Mouse (Mus musculus): ENCODE measurements at regions not wholly inside any gene's neighbourhood (a gene's known extent, or its start where the extent isn't known, plus 50 kb on each side); places are given as distances from the start of the nearest gene placed in this dataset.

DNA sequence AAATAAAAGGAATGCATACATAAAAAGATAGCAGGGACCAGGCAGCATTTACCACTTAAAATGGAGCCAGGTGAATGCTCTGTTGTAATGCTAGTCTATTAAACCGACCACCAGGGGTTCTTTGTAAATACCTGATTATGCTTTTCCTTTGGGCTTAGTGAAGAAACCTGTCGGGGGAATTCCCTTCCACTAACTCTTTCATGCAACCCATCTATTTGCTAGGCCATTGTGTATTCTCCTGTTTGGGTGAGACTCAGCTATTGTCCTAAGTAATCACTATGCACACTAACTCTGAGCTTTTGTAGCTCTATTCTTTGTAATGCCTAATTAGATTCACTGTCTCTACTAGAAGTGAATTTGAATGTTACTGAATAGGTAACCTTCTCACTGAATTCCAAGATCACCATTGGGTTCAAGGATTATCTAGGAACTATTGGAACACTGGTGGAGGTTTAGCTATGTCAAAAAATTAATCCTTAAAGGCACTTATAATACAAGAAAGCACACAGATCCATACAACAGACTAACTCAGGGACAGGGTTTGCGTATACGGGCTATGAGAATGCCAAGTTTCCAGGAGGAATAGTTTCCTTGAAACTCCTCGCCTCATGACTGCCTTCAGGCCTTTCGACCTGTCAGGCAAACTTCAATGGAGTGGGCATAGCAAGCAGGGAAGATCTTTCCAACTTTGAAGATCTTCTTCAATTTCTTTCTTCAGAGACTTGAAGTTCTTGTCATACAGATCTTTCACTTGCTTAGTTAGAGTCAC is 156.8 kb upstream of the Xrcc4 start:
- ATAC-seq (ENCODE audit: low read depth), result no peak
- Histone ChIP-seq H3K9ac (replicated peaks; ENCODE audit: low read depth, low read length) (no peak overlapping the region), H3K4me1 (ENCODE audit: control insufficient read depth, insufficient read depth, low read length) (no peaks in the 10 kb centered on the region), H3K4me2 (ENCODE audit: low read depth, low read length) (no peak overlapping the region), H3K36me3 (ENCODE audit: control insufficient read depth, insufficient read depth, low read length) (no peaks in the 10 kb centered on the region), H3K27ac (ENCODE audit: low read depth, low read length) (no peak overlapping the region), H3K27me3 (ENCODE audit: control insufficient read depth, insufficient read depth, low read length) (no peaks in the 10 kb centered on the region), H3K9me3 (ENCODE audit: control insufficient read depth, low read length) (no peaks in the 10 kb centered on the region), H3K4me3 (ENCODE audit: low read depth, low read length) (no peak overlapping the region)
- WGBS, result 83% methylated on average over 6 of the region's 6 CpGs

DNA sequence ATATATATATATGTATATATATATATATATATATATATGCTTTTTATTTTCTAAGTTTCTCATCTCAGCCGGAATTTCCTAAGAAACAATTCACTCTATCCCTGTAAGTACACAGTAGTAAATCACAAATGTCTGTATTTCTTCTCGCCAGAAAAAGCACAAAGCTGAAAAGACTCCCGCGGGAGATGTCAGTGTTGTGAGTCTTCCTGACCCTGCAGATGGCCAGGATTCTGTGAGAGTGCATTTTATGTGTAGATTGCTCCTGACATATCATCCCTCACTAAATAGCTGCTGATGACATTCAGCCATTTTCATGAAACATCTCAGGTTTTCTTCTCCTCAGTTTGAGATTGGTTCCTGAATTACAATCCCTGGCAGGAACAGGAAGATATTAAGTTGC is 148.9 kb upstream of the Xrcc4 start:
- no peak overlapping the region for H3K9ac ChIP-seq (replicated peaks; ENCODE audit: low read depth, low read length)
- ATAC-seq (ENCODE audit: low read depth), result no peak
- no peaks in the 10 kb centered on the region for H3K27me3 ChIP-seq (ENCODE audit: control insufficient read depth, insufficient read depth, low read length)
- H3K4me2 ChIP-seq (ENCODE audit: low read depth, low read length), result no peak overlapping the region
- no peak overlapping the region for H3K4me3 ChIP-seq (ENCODE audit: low read depth, low read length)
- H3K27ac ChIP-seq (ENCODE audit: low read depth, low read length), result peak overlapping the region; percentile 16; the same call in 1 of the 2 replicates
- no peaks in the 10 kb centered on the region for H3K36me3 ChIP-seq (ENCODE audit: control insufficient read depth, insufficient read depth, low read length)
- H3K9me3 ChIP-seq (ENCODE audit: control insufficient read depth, low read length), result no peaks in the 10 kb centered on the region
- H3K4me1 ChIP-seq (ENCODE audit: control insufficient read depth, insufficient read depth, low read length), result no peaks in the 10 kb centered on the region
- 21% methylated on average over 4 of the region's 4 CpGs for WGBS

DNA sequence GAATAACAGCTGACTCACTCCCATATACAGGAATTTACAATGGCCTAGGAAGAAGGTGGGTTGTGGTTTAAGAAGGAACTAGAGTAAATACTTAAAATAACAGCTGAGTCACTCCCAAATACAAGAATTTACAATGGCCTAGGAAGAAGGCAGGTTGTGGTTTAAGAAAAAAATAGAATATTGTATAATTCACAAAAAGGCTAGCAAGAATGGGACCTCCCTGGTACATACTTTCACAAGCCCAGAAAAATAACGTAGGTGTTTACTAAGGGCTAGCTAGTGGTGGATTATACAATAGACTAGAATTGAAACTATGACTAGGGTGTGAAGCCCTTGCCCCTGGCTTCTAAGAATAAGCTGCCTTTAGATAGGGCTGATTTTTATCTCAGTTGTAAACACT is 144.6 kb upstream of the Xrcc4 start:
- H3K9ac ChIP-seq (replicated peaks; ENCODE audit: low read depth, low read length), result no peak overlapping the region
- no peaks in the 10 kb centered on the region for H3K9me3 ChIP-seq (ENCODE audit: control insufficient read depth, low read length)
- H3K36me3 ChIP-seq (ENCODE audit: control insufficient read depth, insufficient read depth, low read length), result no peaks in the 10 kb centered on the region
- H3K4me3 ChIP-seq (ENCODE audit: low read depth, low read length), result no peak overlapping the region
- no peaks in the 10 kb centered on the region for H3K4me1 ChIP-seq (ENCODE audit: control insufficient read depth, insufficient read depth, low read length)
- no peak for ATAC-seq (ENCODE audit: low read depth)
- H3K27ac ChIP-seq (ENCODE audit: low read depth, low read length), result no peak overlapping the region
- 93% methylated on average over 1 of the region's 1 CpGs for WGBS
- no peak overlapping the region for H3K4me2 ChIP-seq (ENCODE audit: low read depth, low read length)
- no peaks in the 10 kb centered on the region for H3K27me3 ChIP-seq (ENCODE audit: control insufficient read depth, insufficient read depth, low read length)

DNA sequence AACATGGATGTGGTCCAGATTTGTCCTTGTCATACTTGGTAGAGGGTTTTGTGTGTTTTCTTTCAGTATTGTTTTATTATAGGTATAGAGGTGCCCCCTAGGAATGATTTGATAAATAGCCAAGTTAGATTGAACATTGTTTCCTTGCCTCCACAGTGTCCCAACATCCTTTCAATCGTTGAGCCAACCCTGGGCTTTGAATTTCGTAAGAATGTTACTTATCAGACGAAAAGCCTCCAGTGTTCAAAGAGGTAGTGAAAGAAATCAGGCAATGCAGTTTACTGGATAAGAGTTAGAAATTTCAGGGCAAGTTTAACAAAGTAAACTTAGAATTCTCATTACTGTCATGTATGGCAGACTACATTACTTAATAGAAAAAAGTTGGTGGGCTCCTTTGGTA is 144.2 kb upstream of the Xrcc4 start:
- H3K4me2 ChIP-seq (ENCODE audit: low read depth, low read length), result no peak overlapping the region

DNA sequence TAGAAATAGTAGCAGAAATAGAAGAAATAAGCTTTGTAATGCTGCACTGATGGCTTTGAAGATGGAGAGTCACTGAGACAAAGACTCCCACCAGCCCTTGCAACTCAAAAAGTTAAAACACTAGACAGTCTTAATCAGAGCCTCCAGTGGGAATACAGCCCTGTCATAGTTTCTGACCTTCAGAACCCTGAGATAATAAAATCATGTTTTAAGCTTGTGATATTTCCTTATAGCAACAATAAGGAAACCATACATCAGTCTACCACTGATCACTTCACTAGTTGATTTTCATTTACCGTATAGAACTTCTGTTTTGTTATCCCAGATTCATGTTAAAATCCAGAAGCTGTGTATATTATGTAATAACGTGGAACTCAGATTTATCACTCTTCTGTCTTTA is 139.7 kb upstream of the Xrcc4 start:
- H3K4me1 ChIP-seq (ENCODE audit: control insufficient read depth, insufficient read depth, low read length), result no peaks in the 10 kb centered on the region
- no peak overlapping the region for H3K27ac ChIP-seq (ENCODE audit: low read depth, low read length)
- no peaks in the 10 kb centered on the region for H3K27me3 ChIP-seq (ENCODE audit: control insufficient read depth, insufficient read depth, low read length)
- no peak overlapping the region for H3K4me3 ChIP-seq (ENCODE audit: low read depth, low read length)
- WGBS, result 94% methylated on average over 2 of the region's 2 CpGs
- no peak overlapping the region for H3K9ac ChIP-seq (replicated peaks; ENCODE audit: low read depth, low read length)
- H3K9me3 ChIP-seq (ENCODE audit: control insufficient read depth, low read length), result no peaks in the 10 kb centered on the region
- no peak for ATAC-seq (ENCODE audit: low read depth)
- no peaks in the 10 kb centered on the region for H3K36me3 ChIP-seq (ENCODE audit: control insufficient read depth, insufficient read depth, low read length)
- H3K4me2 ChIP-seq (ENCODE audit: low read depth, low read length), result no peak overlapping the region

More for the DNA sequence above, 144.2 kb upstream of the Xrcc4 start:
- Histone ChIP-seq H3K36me3 (ENCODE audit: control insufficient read depth, insufficient read depth, low read length) (no peaks in the 10 kb centered on the region), H3K27me3 (ENCODE audit: control insufficient read depth, insufficient read depth, low read length) (no peaks in the 10 kb centered on the region), H3K27ac (ENCODE audit: low read depth, low read length) (no peak overlapping the region), H3K9me3 (ENCODE audit: control insufficient read depth, low read length) (no peaks in the 10 kb centered on the region), H3K4me1 (ENCODE audit: control insufficient read depth, insufficient read depth, low read length) (no peaks in the 10 kb centered on the region), H3K4me3 (ENCODE audit: low read depth, low read length) (no peak overlapping the region), H3K9ac (replicated peaks; ENCODE audit: low read depth, low read length) (no peak overlapping the region)
- 84% methylated on average over 3 of the region's 3 CpGs for WGBS
- no peak for ATAC-seq (ENCODE audit: low read depth)

DNA sequence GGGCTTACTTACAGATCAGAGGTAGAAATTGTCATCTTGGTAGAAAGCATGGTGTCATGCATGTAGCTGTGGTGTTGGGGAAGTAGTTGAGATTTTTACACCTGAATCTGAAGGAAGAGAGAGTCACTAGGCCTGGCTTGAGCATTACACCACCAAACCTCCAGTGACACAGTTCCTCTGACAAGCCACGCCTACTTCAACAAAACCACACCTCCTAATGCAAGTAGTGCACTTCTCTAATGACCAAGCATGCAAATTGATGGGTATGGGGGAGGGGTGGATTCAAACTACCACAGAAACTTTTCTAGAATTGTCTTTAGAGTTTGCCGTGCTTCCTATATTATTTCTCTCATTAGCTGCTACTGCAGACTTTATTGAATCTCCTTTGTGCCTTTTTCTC is 136.8 kb upstream of the Xrcc4 start:
- no peaks in the 10 kb centered on the region for H3K36me3 ChIP-seq (ENCODE audit: control insufficient read depth, insufficient read depth, low read length)
- no peak overlapping the region for H3K4me3 ChIP-seq (ENCODE audit: low read depth, low read length)
- no peak overlapping the region for H3K27ac ChIP-seq (ENCODE audit: low read depth, low read length)
- no peak overlapping the region for H3K9ac ChIP-seq (replicated peaks; ENCODE audit: low read depth, low read length)
- ATAC-seq (ENCODE audit: low read depth), result no peak
- H3K4me1 ChIP-seq (ENCODE audit: control insufficient read depth, insufficient read depth, low read length), result no peaks in the 10 kb centered on the region
- no peak overlapping the region for H3K4me2 ChIP-seq (ENCODE audit: low read depth, low read length)
- H3K9me3 ChIP-seq (ENCODE audit: control insufficient read depth, low read length), result no peaks in the 10 kb centered on the region
- no peaks in the 10 kb centered on the region for H3K27me3 ChIP-seq (ENCODE audit: control insufficient read depth, insufficient read depth, low read length)
- WGBS, result 65% methylated on average over 2 of the region's 2 CpGs

DNA sequence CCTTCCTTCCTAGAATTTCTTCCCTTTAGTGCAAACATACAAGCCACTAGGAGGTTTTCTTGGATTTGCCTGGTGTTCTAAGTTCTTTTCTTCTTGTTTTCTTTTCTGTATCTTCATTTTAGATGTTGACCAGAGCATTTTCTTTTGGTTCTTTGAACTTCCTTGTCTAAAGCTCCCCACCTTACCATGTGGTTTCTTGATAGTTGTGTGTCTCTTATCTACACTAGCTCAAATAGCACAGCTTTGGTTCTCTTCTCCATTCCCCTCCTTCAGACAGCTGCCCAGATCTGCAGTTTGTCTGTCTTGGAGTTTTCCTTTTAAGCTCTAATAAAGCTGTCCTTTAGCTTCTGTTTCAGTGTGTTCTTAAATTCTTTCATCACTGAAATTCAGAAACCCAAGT is 123.0 kb upstream of the Xrcc4 start:
- Histone ChIP-seq H3K9ac (replicated peaks; ENCODE audit: low read depth, low read length) (no peak overlapping the region), H3K27me3 (ENCODE audit: control insufficient read depth, insufficient read depth, low read length) (no peaks in the 10 kb centered on the region), H3K36me3 (ENCODE audit: control insufficient read depth, insufficient read depth, low read length) (no peaks in the 10 kb centered on the region), H3K4me3 (ENCODE audit: low read depth, low read length) (no peak overlapping the region), H3K27ac (ENCODE audit: low read depth, low read length) (no peak overlapping the region), H3K4me2 (ENCODE audit: low read depth, low read length) (no peak overlapping the region), H3K9me3 (ENCODE audit: control insufficient read depth, low read length) (no peaks in the 10 kb centered on the region), H3K4me1 (ENCODE audit: control insufficient read depth, insufficient read depth, low read length) (no peaks in the 10 kb centered on the region)
- ATAC-seq (ENCODE audit: low read depth), result no peak

DNA sequence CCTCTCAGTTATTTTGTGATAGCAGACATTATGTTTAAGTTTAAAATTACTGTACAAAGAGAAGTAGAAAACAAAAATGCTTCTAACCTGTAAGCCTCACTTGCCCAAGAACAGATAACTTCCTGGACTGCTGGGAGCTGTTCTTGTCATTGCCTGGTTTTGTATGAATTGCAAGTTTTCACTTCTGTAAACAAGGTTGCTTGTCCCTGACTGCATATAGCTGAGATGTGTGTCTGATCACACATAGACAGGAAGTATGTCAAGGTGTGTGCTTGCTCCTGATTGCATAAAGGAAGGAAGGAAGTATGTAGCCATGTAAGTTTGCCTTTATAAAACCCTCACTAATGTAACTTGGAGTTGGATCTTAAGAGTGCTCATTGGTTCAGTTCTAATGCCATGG is 118.5 kb upstream of the Xrcc4 start:
- no peak overlapping the region for H3K27ac ChIP-seq (ENCODE audit: low read depth, low read length)
- no peak for ATAC-seq (ENCODE audit: low read depth)
- no peaks in the 10 kb centered on the region for H3K27me3 ChIP-seq (ENCODE audit: control insufficient read depth, insufficient read depth, low read length)
- H3K4me1 ChIP-seq (ENCODE audit: control insufficient read depth, insufficient read depth, low read length), result no peaks in the 10 kb centered on the region
- no peak overlapping the region for H3K4me2 ChIP-seq (ENCODE audit: low read depth, low read length)
- no peak overlapping the region for H3K9ac ChIP-seq (replicated peaks; ENCODE audit: low read depth, low read length)
- no peaks in the 10 kb centered on the region for H3K36me3 ChIP-seq (ENCODE audit: control insufficient read depth, insufficient read depth, low read length)
- no peaks in the 10 kb centered on the region for H3K9me3 ChIP-seq (ENCODE audit: control insufficient read depth, low read length)
- H3K4me3 ChIP-seq (ENCODE audit: low read depth, low read length), result no peak overlapping the region
